Mouse (Mus musculus) fibroblast of lung, adult 2 months (primary cell): ENCODE measurements around the gene Arhgap24.
"Not testable (repeated sequence)": the region's sequence is repeated elsewhere in the genome, so short reads cannot be mapped to it uniquely, and the experiment has no call there.

Experiments used
- DNase-seq: peaks from one replicate; pipeline ENCODE4 v3.0.0-alpha.2; 2011; ENCODE audit warnings: low read depth

Arhgap24 gene

GRCm38 (mm10) chr5:102888482-102889162 lies 407.4 kb downstream of the Arhgap24 start:
- no peak for DNase-seq

DNA sequence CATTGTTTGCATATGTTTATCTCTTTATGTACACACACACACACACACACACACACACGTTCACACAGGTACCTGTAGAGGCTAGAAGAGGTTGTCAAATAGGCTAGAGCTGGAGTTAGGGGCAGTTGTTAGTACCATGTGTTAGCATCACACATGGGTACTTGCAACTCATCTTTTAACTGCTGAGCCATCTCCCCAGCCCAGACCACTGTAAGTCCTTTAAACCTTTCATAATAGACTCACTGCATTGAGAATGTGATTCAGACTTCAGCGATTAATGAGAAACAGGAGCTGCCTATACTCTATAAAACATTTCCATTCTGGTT lies 407.9 kb downstream of the Arhgap24 start:
- no peak for DNase-seq

- no peak for DNase-seq
Observed at GRCm38 (mm10) chr5:102892226-102892625, 411.0 kb downstream of the Arhgap24 start.

DNA sequence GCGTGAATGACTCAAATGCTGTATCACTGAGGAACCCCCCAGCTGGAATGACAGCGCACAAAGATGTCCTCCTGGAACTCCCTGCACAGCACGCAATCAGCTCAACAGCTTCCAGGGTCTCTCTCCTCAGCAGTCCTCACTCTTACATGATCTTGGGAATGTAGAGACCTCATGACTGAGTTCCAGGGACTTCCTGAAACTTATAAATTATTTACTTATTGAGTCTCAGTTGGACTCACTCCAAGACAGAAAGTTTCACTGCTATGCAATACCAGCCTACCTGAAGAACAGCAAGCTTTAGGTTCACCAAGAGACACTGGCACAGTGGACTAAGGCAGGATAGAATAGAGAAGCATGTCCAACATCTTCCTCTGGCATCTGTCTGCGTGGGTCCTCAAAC lies 417.1 kb downstream of the Arhgap24 start:
- no peak for DNase-seq

DNA sequence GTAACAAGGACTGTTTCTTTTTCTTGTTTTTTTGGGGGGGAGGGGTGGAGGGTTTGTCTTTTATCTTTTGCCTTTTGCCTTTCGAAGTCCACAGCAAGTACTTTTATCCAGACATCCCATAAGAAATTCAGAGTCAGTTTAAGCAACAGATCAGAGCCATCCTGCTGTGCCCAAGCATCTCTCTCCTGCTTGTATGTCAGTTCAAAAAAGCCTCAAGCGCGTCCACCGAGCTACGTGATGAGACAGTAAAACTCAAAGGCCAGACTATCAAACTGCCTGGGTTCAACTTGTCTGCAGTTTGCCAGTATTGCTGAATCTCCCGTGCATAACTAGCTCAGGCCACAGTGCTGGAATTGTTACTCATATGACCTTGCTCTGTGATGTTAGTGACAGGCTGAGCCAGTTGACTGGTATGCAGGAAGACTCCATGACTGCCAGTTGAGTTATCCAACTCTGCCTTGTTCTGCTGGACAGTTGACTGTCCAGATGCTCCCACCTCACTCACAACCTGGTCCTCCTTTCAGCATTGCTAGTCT lies 418.6 kb downstream of the Arhgap24 start:
- no peak for DNase-seq

- no peak for DNase-seq
Observed at GRCm38 (mm10) chr5:102901176-102901575, 420.0 kb downstream of the Arhgap24 start.

DNA sequence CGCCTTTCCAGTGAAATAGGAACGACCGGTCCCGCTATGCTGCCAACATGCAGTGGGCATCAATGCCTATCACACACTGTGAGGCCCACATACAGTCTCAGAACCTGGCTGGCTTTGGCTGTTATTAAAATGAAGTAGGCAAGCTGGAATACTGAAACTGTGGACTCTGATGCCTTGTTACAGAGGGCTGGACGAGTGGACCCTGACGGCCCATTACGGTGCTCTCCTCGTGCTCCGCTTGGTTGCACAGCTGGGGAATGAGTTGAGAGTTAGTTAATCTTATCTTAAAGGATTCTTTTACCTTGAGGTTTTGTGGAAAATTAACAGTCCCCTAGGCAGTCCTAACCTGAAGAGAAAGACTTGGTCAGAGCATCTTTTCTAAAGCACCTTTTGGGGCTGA lies 422.3 kb downstream of the Arhgap24 start:
- no peak for DNase-seq

DNA sequence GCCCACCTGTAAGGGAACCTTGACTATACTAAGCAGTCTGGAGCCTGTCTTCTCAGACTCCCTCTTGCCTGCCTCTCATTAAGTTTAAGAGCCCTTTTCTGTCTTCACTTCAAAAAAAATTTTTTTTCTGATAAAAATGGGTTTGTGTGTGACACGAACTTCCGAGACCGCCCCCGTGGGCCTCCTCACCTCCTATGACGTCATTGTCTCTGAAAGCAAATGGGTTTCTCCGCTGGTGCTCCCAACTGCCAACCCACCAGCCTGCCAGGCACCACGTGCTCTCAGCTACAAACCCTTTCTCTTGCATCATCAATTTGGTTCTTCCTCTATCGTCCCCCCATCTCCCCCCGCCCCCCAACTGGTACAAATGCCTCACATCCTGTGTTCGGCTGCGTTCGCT lies 422.9 kb downstream of the Arhgap24 start:
- no peak for DNase-seq

DNA sequence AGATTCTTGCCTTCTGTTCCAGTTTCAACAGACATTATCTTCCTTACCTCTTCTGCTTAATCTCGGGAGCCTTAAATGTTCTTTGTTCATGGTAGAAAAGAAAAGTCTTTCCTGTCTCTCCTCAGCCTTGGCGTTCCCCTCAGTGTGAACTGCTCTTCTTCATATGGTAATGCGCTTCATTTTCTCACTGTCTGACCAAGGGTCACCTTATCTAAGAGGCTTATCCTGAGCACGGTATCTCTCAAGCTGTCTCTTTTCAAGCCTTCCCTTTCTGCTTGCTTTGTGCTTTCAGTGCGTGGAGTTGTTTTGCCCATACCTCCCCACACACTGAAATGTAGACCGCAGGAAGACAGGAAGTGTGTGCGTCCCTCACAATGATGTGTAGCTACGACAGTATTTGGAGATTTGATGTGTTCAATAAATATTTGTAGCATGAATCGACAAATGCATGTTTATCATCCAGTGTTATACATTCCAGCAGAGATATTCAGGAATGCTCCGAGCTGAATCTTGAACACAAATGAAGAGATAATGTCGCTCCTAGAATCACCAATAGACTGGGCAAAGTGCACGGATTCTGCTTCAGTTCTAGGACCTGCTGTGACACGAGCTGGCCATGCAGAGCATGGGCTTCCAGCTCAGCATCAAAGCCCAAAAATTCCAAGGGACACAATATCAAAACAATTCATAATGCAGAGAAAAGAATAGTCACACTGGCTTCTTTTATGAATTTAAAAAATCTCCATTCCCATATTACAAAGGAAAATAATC lies 424.4 kb downstream of the Arhgap24 start:
- no peak for DNase-seq

GRCm38 (mm10) chr5:102920199-102920598 lies 439.0 kb downstream of the Arhgap24 start:
- DNase-seq, result no peak

DNA sequence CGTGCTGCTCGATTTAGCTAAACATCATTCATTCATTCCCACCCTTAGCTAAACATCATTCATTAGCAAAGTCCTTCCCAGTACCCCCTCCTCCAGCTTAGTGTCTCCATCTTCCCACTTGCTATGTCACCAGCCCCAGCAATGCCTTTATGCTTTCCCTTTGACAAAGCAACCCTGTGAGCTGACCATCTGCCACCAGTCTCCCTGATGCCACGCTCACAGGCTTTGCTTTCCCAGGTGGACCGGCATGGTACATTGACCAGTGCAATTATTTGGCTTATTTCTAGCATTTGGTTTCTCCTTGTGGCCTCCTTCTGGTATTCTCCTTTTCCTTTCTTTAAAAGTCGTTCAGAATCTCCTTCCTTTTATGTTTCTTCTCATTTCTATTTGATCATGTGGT lies 445.6 kb downstream of the Arhgap24 start:
- DNase-seq, result no peak

- no peak for DNase-seq
Observed at GRCm38 (mm10) chr5:102930161-102930560, 449.0 kb downstream of the Arhgap24 start.

- not testable (repeated sequence) for DNase-seq
Observed at GRCm38 (mm10) chr5:102943864-102944630, 462.9 kb downstream of the Arhgap24 start.

GRCm38 (mm10) chr5:102946625-102947024 lies 465.4 kb downstream of the Arhgap24 start:
- no peak for DNase-seq

DNA sequence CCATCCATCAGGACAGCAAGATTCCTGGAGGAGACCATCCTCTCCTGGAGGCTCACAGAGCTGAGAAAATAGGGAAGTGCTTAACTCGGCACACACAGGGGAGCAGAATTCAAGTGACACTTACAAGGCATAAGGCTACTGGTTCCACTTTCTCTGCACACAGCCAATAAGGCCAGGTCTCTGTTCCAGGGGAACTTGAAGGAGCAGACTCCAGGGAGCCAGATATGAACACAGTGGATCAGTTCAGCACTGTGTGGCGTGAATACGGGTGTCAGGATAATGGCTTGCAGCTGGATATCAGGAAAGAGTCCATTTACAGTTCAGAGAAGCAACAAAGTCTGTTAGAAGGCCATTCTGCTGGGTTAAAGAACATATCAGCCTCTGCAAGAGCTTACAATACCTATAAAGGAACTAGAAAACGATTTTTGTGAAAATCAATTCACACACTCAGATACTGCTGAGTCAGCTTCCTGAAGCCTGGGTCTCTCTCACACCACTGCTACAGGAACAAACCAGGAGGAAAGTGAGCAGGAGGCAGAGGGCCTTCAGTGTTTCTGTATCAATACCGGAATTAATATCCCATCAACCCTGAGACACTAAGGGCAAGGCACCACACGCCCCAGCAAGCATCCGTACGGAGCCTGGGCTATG lies 466.0 kb downstream of the Arhgap24 start:
- DNase-seq, result no peak
